Mouse (Mus musculus) forebrain, embryonic 16.5 days (tissue): ENCODE measurements around the gene Spef1. TPM values are rescaled to one million over a fixed set of nuclear protein-coding genes. Genes with fewer than 3 reads are reported as not detected.

Source experiments
- ATAC-seq: fragments of 200-750 bp; cut with Nextera tagmentation; 2 replicates; pipeline ENCODE4 v1.8.0; 2017; ENCODE audit warnings: mild to moderate bottlenecking, moderate library complexity
- H3K27ac ChIP-seq: fragments of 300-500 bp; sonication (generic); 2 replicates; pipeline ENCODE4 v1.5.1; 2014; ENCODE audit warnings: low read length, control low read depth
- H3K27me3 ChIP-seq: fragments of 300-500 bp; sonication (generic); replicated peaks from 2 replicates; pipeline ENCODE4 v1.6.1; 2014; ENCODE audit warnings: low read length; ENCODE audit not compliant: control insufficient read depth, insufficient read depth
- H3K36me3 ChIP-seq: fragments of 300-500 bp; sonication (generic); 2 replicates; pipeline ENCODE4 v1.6.1; 2014; ENCODE audit not compliant: control insufficient read depth, insufficient read depth
- H3K4me1 ChIP-seq: fragments of 300-500 bp; sonication (generic); replicated peaks from 2 replicates; pipeline ENCODE4 v1.6.1; 2014; ENCODE audit warnings: low read length; ENCODE audit not compliant: control insufficient read depth, insufficient read depth
- H3K4me2 ChIP-seq: fragments of 300-500 bp; sonication (generic); 2 replicates; pipeline ENCODE4 v1.6.1; 2014; ENCODE audit warnings: mild to moderate bottlenecking, low read length, control low read depth
- H3K4me3 ChIP-seq: fragments of 300-500 bp; sonication (generic); replicated peaks from 2 replicates; pipeline ENCODE4 v1.5.1; 2014; ENCODE audit warnings: mild to moderate bottlenecking, low read length, control low read depth
- H3K9ac ChIP-seq: fragments of 300-500 bp; sonication (generic); replicated peaks from 2 replicates; pipeline ENCODE4 v1.6.1; 2014; ENCODE audit warnings: low read depth, low read length, control low read depth
- H3K9me3 ChIP-seq: fragments of 300-500 bp; sonication (generic); 2 replicates; pipeline ENCODE4 v1.6.1; 2016; ENCODE audit warnings: low read length; ENCODE audit not compliant: control insufficient read depth
- WGBS: fragments of 180-500 bp; shearing (Covaris S2); extraction: QIAGEN DNeasy Blood & Tissue Kit; methylation state at CpG from one replicate; pipeline ENCODE4 v1.1.7; 2014; 5-methylcytosine and 5-hydroxymethylcytosine counted together
- polyA plus RNA-seq: library from polyadenylated mRNA; unstranded; fragments of >200 nt; fragmentation: Nextera tagmentation; extraction: Ambion mirVana; gene quantifications from 2 replicates; pipeline ENCODE4 v1.2.1, GENCODE M21; 2015

The Spef1 gene
- polyA plus RNA-seq, 1 experiment from 2014 or later, result 12.6 TPM

DNA sequence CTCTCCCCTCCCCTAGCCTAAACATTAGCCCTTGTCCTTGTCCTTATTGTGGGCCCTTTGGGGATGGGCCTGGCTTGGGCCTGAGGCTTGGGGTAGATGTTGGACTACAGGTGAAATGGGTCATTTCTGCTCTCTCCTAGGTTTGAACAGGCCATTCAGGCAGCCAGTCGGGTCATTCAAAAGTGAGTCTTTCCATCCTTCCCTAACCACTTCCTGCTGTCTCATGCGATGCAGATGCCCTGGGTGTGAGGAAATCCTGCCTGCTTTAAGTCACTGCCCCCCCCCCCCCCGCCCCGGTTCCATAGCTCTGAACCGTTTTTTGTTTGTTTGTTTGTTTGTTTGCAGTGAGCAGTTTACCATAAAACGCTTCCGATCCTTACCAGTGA is 3.9 kb upstream of the Spef1 start:
- ATAC-seq, result no peak
- H3K4me3 ChIP-seq, result no peak overlapping the region
- H3K9me3 ChIP-seq, result no peaks in the 10 kb centered on the region
- no peak overlapping the region for H3K27ac ChIP-seq
- WGBS, result 51% methylated on average over 7 of the region's 7 CpGs
- H3K27me3 ChIP-seq, result no peaks in the 10 kb centered on the region
- peaks cover 7% of the 10 kb centered on the region; the same call in 1 of the 2 replicates for H3K36me3 ChIP-seq
- H3K9ac ChIP-seq, result no peak overlapping the region
- H3K4me1 ChIP-seq, result peaks cover 29% of the 10 kb centered on the region
- no peak overlapping the region for H3K4me2 ChIP-seq

DNA sequence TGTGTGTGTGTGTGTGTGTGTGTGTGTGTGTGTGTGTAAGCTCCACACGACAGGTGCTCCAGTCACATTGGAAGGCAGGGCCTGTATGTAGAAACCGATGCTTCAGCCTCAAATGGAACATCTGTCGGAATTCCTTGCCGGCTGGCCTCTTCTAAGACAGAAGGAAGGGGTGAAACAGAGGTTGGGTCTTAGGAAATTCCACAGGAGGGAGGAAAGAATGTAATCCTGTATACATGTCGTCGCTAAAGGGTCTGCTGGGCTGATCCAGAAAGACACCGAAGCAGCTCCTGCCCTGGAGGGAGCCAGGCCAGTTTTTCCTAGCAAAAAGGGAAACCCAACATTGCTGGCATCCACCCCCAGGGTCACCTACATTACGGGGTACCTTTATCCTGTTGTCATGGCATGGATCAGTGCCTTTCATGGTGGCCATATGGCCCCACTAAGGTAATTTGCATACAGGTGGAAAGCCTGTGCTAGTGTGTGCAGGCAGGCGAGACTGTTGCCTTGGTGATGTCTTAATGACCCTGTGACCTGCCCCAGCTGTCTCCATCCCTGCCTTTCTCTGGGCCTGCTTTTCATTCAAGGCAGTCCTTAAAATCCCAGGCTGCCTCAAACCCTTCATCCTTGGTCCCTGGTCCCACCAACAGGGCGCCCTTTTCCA is 3.4 kb upstream of the Spef1 start:
- H3K4me2 ChIP-seq, result no peak overlapping the region
- H3K9me3 ChIP-seq, result no peaks in the 10 kb centered on the region
- H3K9ac ChIP-seq, result 0 out of 2 replicates have a peak overlapping the region, but pooled peaks have one; percentile 11
- no peaks in the 10 kb centered on the region for H3K27me3 ChIP-seq
- H3K27ac ChIP-seq, result peak overlapping the region; percentile 12; the same call in 1 of the 2 replicates
- H3K4me3 ChIP-seq, result no peak overlapping the region
- peaks cover 29% of the 10 kb centered on the region for H3K4me1 ChIP-seq
- H3K36me3 ChIP-seq, result peaks cover 7% of the 10 kb centered on the region; the same call in 1 of the 2 replicates
- 14% methylated on average over 10 of the region's 10 CpGs for WGBS
- ATAC-seq, result peak; percentile 32

- Histone ChIP-seq H3K4me2 (no peak overlapping the region), H3K27ac (no peak overlapping the region)
- ATAC-seq, result no peak
Measured at GRCm38 (mm10) chr2:131189521-131190309, 2.6 kb upstream of the Spef1 start.

GRCm38 (mm10) chr2:131188311-131188710 is 1.2 kb upstream of the Spef1 start:
- Histone ChIP-seq H3K4me2 (no peak overlapping the region), H3K27me3 (no peaks in the 10 kb centered on the region), H3K9ac (no peak overlapping the region), H3K4me1 (peaks cover 29% of the 10 kb centered on the region), H3K36me3 (no peaks in the 10 kb centered on the region), H3K27ac (no peak overlapping the region), H3K9me3 (no peaks in the 10 kb centered on the region), H3K4me3 (no peak overlapping the region)
- no peak for ATAC-seq
- WGBS, result 97% methylated on average over 5 of the region's 5 CpGs

More at GRCm38 (mm10) chr2:131189521-131190309, 2.6 kb upstream of the Spef1 start:
- Histone ChIP-seq H3K4me3 (no peak overlapping the region), H3K4me1 (peaks cover 29% of the 10 kb centered on the region), H3K9ac (no peak overlapping the region), H3K9me3 (no peaks in the 10 kb centered on the region), H3K27me3 (no peaks in the 10 kb centered on the region), H3K36me3 (peaks cover 4% of the 10 kb centered on the region; the same call in 1 of the 2 replicates)
- 35% methylated on average over 5 of the region's 5 CpGs for WGBS

DNA sequence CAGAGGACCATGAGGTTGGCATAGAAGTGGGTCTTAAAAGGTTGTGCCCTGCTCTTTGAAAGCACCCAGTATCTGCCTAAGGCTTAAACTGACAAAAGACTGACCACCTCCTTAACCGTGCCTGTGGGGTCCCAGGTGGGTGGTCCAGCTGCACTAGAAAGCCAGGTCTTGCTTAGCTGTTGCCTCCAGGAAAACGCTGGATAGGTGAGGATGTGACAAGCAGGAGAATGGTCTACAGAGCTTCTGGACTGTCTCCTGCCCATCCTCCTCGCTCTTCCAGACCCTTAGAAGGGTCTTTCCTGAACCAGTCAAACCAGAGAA is 480 bp upstream of the Spef1 start:
- ATAC-seq, result no peak
- no peaks in the 10 kb centered on the region for H3K9me3 ChIP-seq
- H3K36me3 ChIP-seq, result no peaks in the 10 kb centered on the region
- WGBS, result 18% methylated on average over 3 of the region's 3 CpGs
- H3K27ac ChIP-seq, result no peak overlapping the region
- peak overlapping the region; percentile 87 for H3K4me2 ChIP-seq
- peaks cover 29% of the 10 kb centered on the region for H3K4me1 ChIP-seq
- no peaks in the 10 kb centered on the region for H3K27me3 ChIP-seq
- peak overlapping the region; percentile 80 for H3K9ac ChIP-seq
- peak overlapping the region; percentile 73 for H3K4me3 ChIP-seq

DNA sequence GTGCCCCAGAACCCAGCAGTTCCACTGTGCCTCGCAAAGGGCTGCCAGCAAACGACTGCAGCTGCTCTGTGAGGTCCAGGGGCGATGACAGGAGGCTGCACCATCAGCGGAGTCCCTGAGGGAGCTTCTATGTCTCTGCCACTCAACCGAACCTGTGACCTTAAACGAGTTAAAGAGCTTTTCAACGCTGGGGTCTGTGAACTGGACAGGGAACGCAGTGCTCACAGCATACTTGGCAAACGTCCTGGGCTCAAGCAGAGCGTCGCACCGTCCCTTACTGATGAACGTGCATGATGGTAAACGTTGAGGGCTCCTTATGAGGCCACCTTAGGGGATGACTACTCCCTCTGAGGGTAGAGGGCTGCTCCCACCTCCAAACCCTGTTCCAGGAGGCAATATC is 739 bp downstream of the Spef1 start:
- WGBS, result 3% methylated on average over 14 of the region's 14 CpGs
- Histone ChIP-seq H3K4me2 (peak overlapping the region; percentile 87), H3K4me1 (peaks cover 29% of the 10 kb centered on the region), H3K36me3 (no peaks in the 10 kb centered on the region), H3K9ac (peak overlapping the region; percentile 80), H3K27me3 (no peaks in the 10 kb centered on the region), H3K9me3 (no peaks in the 10 kb centered on the region), H3K4me3 (peak overlapping the region; percentile 73), H3K27ac (no peak overlapping the region)
- peak; percentile 9; the same call in 1 of the 2 replicates for ATAC-seq

DNA sequence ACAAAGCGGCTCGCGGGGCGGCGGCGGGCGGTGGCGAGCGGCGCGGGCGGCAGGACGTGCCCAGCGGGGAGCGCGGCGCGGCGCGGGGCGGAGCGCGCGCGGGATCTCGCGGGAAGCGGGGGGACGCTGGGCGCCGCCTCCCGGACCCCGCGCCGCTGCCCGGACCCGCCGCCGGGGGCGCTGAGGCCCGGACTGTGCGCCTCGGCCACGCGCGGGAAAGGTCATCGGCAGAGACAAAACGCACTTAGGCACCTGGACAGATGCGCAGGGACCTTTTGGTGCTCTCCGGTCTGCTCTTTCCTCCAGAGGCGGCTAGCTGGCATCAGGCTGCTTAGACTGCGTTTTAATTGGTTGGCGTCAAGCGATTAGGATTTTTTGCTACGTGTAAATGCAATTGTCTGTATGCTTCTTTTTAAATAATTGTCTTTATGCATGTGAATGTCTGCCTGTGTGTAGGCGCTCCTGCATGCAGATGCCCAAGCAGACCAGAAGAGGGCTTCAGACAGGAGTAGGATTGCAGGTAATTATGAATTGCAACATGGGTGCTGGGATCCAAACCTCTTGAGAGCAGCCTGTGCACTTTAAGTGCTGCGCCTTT is 7.0 kb downstream of the Spef1 start, which contains the start of gene Cenpb:
Cenpb (minus strand) TSS at position 78 of the 598 bp plus-strand sequence.
- Histone ChIP-seq H3K27ac (peak within 1 kb of the TSS; percentile 94), H3K4me3 (peak within 1 kb of the TSS; percentile 81), H3K4me2 (peak within 1 kb of the TSS; percentile 97), H3K36me3 (no peaks in the 10 kb centered on the region), H3K9me3 (no peaks in the 10 kb centered on the region), H3K27me3 (no peaks in the 10 kb centered on the region), H3K9ac (peak within 1 kb of the TSS; percentile 96), H3K4me1 (peaks cover 31% of the 10 kb centered on the region)
- ATAC-seq, result peak; percentile 86
- 2% methylated on average over 52 of the region's 57 CpGs for WGBS

- Histone ChIP-seq H3K4me2 (peak overlapping the region; percentile 97), H3K4me1 (peaks cover 33% of the 10 kb centered on the region), H3K27ac (peak overlapping the region; percentile 94), H3K4me3 (peak overlapping the region; percentile 81), H3K9me3 (no peaks in the 10 kb centered on the region), H3K27me3 (no peaks in the 10 kb centered on the region), H3K36me3 (no peaks in the 10 kb centered on the region), H3K9ac (peak overlapping the region; percentile 96)
- ATAC-seq, result peak; percentile 34
- under 1% methylated on average over 65 of the region's 67 CpGs for WGBS
Measured at GRCm38 (mm10) chr2:131179246-131179886, 7.7 kb downstream of the Spef1 start.

GRCm38 (mm10) chr2:131178828-131179245 is 8.2 kb downstream of the Spef1 start:
- 15% methylated on average over 26 of the region's 26 CpGs for WGBS
- peaks cover 38% of the 10 kb centered on the region for H3K4me1 ChIP-seq
- no peaks in the 10 kb centered on the region for H3K9me3 ChIP-seq
- no peak for ATAC-seq
- peak overlapping the region; percentile 97 for H3K4me2 ChIP-seq
- peak overlapping the region; percentile 81 for H3K4me3 ChIP-seq
- H3K9ac ChIP-seq, result peak overlapping the region; percentile 96
- no peaks in the 10 kb centered on the region for H3K36me3 ChIP-seq
- H3K27me3 ChIP-seq, result no peaks in the 10 kb centered on the region
- peak overlapping the region; percentile 94; the same call in 1 of the 2 replicates for H3K27ac ChIP-seq
